Mouse (Mus musculus): ENCODE results near the gene Rbfox2. TPM values are rescaled to one million over a fixed set of nuclear protein-coding genes. Genes with fewer than 3 reads are reported as not detected.

Rbfox2 gene
- polyA plus RNA-seq, 1 experiment, result 1.3 TPM

GRCm38 (mm10) chr15:77124372-77125117, 182.3 kb downstream of the Rbfox2 start:
- TF ChIP-seq CTCF (IDR thresholded peaks at IDR 0.05; ENCODE audit: low read depth, low read length), result no peak
- TF ChIP-seq POLR2A (IDR thresholded peaks at IDR 0.05; ENCODE audit: borderline replicate concordance, low read depth, low read length), result no peak
- Histone ChIP-seq H3K27ac (ENCODE audit: insufficient read depth, low read depth, low read length) (no peak overlapping the region), H3K4me1 (ENCODE audit: control insufficient read depth, insufficient read depth, low read length) (no peaks in the 10 kb centered on the region), H3K4me3 (ENCODE audit: insufficient read depth, low read length) (no peak overlapping the region)

DNA sequence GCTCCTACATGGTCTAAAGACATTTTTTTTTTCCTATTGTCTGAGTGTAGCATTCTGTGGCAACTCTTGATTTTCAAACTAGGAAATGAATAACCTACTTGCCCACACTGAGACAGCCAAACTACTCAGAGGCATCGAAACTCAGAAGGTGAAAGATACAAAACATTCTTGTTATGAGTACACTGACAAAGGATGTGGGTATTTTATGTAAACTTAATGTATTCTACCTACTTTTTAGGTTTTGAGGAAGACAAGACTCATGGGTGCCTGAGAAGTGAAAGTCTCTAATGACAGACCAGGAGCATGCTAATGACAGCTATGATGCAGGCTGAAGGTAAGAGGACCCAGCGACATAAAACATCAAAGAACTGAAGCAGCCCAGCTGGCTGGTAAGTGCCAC, 184.0 kb downstream of the Rbfox2 start:
- no peak for TF ChIP-seq CTCF (IDR thresholded peaks at IDR 0.05; ENCODE audit: low read depth, low read length)
- TF ChIP-seq POLR2A (IDR thresholded peaks at IDR 0.05; ENCODE audit: borderline replicate concordance, low read depth, low read length), result no peak
- Histone ChIP-seq H3K4me1 (ENCODE audit: control insufficient read depth, insufficient read depth, low read length) (no peaks in the 10 kb centered on the region), H3K4me3 (ENCODE audit: insufficient read depth, low read length) (no peak overlapping the region), H3K27ac (ENCODE audit: insufficient read depth, low read depth, low read length) (no peak overlapping the region)

GRCm38 (mm10) chr15:77122208-77122607, 184.6 kb downstream of the Rbfox2 start:
- TF ChIP-seq CTCF (IDR thresholded peaks at IDR 0.05; ENCODE audit: low read depth, low read length) (no peak), POLR2A (IDR thresholded peaks at IDR 0.05; ENCODE audit: borderline replicate concordance, low read depth, low read length) (no peak)
- Histone ChIP-seq H3K4me1 (ENCODE audit: control insufficient read depth, insufficient read depth, low read length) (no peaks in the 10 kb centered on the region), H3K27ac (ENCODE audit: insufficient read depth, low read depth, low read length) (no peak overlapping the region), H3K4me3 (ENCODE audit: insufficient read depth, low read length) (no peak overlapping the region)

- no peak overlapping the region for H3K4me3 ChIP-seq (ENCODE audit: insufficient read depth, low read length)
- H3K27ac ChIP-seq (ENCODE audit: insufficient read depth, low read depth, low read length), result no peak overlapping the region
- H3K4me1 ChIP-seq (ENCODE audit: control insufficient read depth, insufficient read depth, low read length), result no peaks in the 10 kb centered on the region
- no peak for TF ChIP-seq CTCF (IDR thresholded peaks at IDR 0.05; ENCODE audit: low read depth, low read length)
- no peak for TF ChIP-seq POLR2A (IDR thresholded peaks at IDR 0.05; ENCODE audit: borderline replicate concordance, low read depth, low read length)
Measured at GRCm38 (mm10) chr15:77119666-77120065, 187.1 kb downstream of the Rbfox2 start.

- TF ChIP-seq POLR2A (IDR thresholded peaks at IDR 0.05; ENCODE audit: borderline replicate concordance, low read depth, low read length) (no peak), CTCF (IDR thresholded peaks at IDR 0.05; ENCODE audit: low read depth, low read length) (no peak)
- no peaks in the 10 kb centered on the region for H3K4me1 ChIP-seq (ENCODE audit: control insufficient read depth, insufficient read depth, low read length)
Measured at GRCm38 (mm10) chr15:77117209-77117608, 189.6 kb downstream of the Rbfox2 start.

DNA sequence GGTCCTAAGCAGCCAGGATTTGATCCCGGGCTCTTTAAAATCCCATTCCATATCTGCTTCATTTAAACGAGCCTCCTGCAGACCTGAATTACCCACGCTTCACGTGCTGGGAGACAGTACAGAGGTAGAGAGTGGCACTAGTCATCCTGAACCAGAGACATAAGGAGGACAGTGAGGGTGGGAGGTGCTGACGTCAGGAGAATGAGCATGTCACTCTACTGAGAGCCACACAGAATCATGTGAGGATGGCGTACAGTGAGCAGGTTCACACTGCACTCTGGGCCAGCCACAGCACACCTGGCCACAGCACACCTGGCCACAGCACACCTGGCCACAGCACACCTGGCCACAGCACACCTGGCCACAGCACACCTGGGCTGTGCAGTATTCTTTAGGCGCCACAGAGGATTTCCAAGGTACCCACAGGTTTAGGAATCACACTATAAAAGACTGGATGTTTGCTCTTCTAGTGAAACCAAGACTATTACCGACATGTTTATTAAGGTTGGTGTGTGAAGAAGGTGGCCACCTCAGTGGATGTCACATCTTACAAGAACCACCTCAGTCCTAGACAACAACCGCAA, 190.6 kb downstream of the Rbfox2 start:
- TF ChIP-seq POLR2A (IDR thresholded peaks at IDR 0.05; ENCODE audit: borderline replicate concordance, low read depth, low read length), result no peak
- TF ChIP-seq CTCF (IDR thresholded peaks at IDR 0.05; ENCODE audit: low read depth, low read length), result no peak
- Histone ChIP-seq H3K4me1 (ENCODE audit: control insufficient read depth, insufficient read depth, low read length) (no peaks in the 10 kb centered on the region), H3K4me3 (ENCODE audit: insufficient read depth, low read length) (no peak overlapping the region), H3K27ac (ENCODE audit: insufficient read depth, low read depth, low read length) (no peak overlapping the region)

More at GRCm38 (mm10) chr15:77117209-77117608, 189.6 kb downstream of the Rbfox2 start:
- H3K27ac ChIP-seq (ENCODE audit: insufficient read depth, low read depth, low read length), result no peak overlapping the region
- H3K4me3 ChIP-seq (ENCODE audit: insufficient read depth, low read length), result no peak overlapping the region

DNA sequence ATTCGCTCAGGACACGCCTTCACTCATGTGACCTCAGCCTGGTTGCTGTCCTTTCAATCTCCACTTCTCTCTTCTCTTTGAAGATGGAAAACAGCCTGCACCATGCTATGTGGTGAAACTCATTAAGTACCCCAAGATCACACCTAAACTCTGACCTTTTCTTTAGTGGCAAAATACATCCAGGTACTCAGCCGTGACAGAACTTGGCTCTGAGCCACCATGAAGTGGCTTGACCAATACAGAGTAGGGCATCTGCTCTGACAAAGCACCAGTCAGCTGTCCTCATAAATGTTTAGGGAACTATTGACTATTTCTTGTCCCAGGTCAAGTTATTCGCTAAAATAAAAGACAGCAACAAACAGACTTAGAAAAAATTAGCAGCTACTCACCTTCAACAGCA, 191.3 kb downstream of the Rbfox2 start:
- Histone ChIP-seq H3K4me1 (ENCODE audit: control insufficient read depth, insufficient read depth, low read length) (no peaks in the 10 kb centered on the region), H3K27ac (ENCODE audit: insufficient read depth, low read depth, low read length) (no peak overlapping the region), H3K4me3 (ENCODE audit: insufficient read depth, low read length) (no peak overlapping the region)
- TF ChIP-seq CTCF (IDR thresholded peaks at IDR 0.05; ENCODE audit: low read depth, low read length), result no peak
- no peak for TF ChIP-seq POLR2A (IDR thresholded peaks at IDR 0.05; ENCODE audit: borderline replicate concordance, low read depth, low read length)

- no peak overlapping the region for H3K27ac ChIP-seq (ENCODE audit: insufficient read depth, low read depth, low read length)
- H3K4me1 ChIP-seq (ENCODE audit: control insufficient read depth, insufficient read depth, low read length), result no peaks in the 10 kb centered on the region
- no peak overlapping the region for H3K4me3 ChIP-seq (ENCODE audit: insufficient read depth, low read length)
- TF ChIP-seq CTCF (IDR thresholded peaks at IDR 0.05; ENCODE audit: low read depth, low read length) (no peak), POLR2A (IDR thresholded peaks at IDR 0.05; ENCODE audit: borderline replicate concordance, low read depth, low read length) (no peak)
Measured at GRCm38 (mm10) chr15:77113591-77113990, 193.2 kb downstream of the Rbfox2 start.

GRCm38 (mm10) chr15:77112378-77112777, 194.4 kb downstream of the Rbfox2 start:
- no peak for TF ChIP-seq POLR2A (IDR thresholded peaks at IDR 0.05; ENCODE audit: borderline replicate concordance, low read depth, low read length)
- TF ChIP-seq CTCF (IDR thresholded peaks at IDR 0.05; ENCODE audit: low read depth, low read length), result no peak
- Histone ChIP-seq H3K4me3 (ENCODE audit: insufficient read depth, low read length) (no peak overlapping the region), H3K27ac (ENCODE audit: insufficient read depth, low read depth, low read length) (no peak overlapping the region), H3K4me1 (ENCODE audit: control insufficient read depth, insufficient read depth, low read length) (no peaks in the 10 kb centered on the region)

DNA sequence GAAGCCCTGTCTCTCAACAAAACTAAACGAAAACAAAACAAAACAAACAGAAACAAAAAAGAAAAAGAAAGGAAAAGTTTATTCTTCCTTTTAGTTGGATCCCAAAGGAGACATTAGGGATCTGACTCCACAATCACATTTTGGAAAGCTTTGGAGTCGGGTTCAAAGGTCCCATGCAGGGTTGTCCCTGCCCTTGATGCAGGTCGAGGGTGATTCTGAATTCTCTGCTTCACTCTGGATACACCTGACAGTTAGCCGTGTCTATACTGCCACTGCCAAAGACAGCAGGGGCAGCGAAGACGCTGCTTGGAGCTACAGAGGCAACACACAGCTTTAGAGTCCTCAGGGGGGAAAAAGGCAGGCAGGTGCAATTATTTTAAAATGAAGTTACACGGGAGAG, 194.9 kb downstream of the Rbfox2 start:
- TF ChIP-seq CTCF (IDR thresholded peaks at IDR 0.05; ENCODE audit: low read depth, low read length) (no peak), POLR2A (IDR thresholded peaks at IDR 0.05; ENCODE audit: borderline replicate concordance, low read depth, low read length) (no peak)
- Histone ChIP-seq H3K4me3 (ENCODE audit: insufficient read depth, low read length) (no peak overlapping the region), H3K4me1 (ENCODE audit: control insufficient read depth, insufficient read depth, low read length) (no peaks in the 10 kb centered on the region), H3K27ac (ENCODE audit: insufficient read depth, low read depth, low read length) (no peak overlapping the region)

All from bone marrow macrophage, adult 2 months (primary cell).